Mouse (Mus musculus) heart, embryonic 10.5 days (tissue): Measurements from ENCODE around the gene Gm17359. TPM values are rescaled to one million over a fixed set of nuclear protein-coding genes. Genes with fewer than 3 reads are reported as not detected.

Experiments
- DNase-seq: peaks from one replicate; pipeline ENCODE4 v3.0.0-alpha.2; 2017; ENCODE audit warnings: low spot score
- H3K27ac ChIP-seq: fragments of 300-500 bp; sonication (generic); 2 replicates; pipeline ENCODE4 v1.5.1; 2016; ENCODE audit warnings: mild to moderate bottlenecking
- H3K27me3 ChIP-seq: fragments of 300-500 bp; sonication (generic); 2 replicates; pipeline ENCODE4 v1.6.1; 2016; ENCODE audit warnings: mild to moderate bottlenecking; ENCODE audit not compliant: poor library complexity, insufficient read depth, severe bottlenecking
- H3K36me3 ChIP-seq: fragments of 300-500 bp; sonication (generic); 2 replicates; pipeline ENCODE4 v1.6.1; 2016; ENCODE audit warnings: mild to moderate bottlenecking, moderate library complexity
- H3K4me1 ChIP-seq: fragments of 300-500 bp; sonication (generic); 2 replicates; pipeline ENCODE4 v1.6.1; 2016; ENCODE audit warnings: mild to moderate bottlenecking
- H3K4me3 ChIP-seq: fragments of 300-500 bp; sonication (generic); 2 replicates; pipeline ENCODE4 v1.5.1; 2016; ENCODE audit warnings: mild to moderate bottlenecking, moderate library complexity
- H3K9me3 ChIP-seq: fragments of 300-500 bp; sonication (generic); 2 replicates; pipeline ENCODE4 v1.6.1; 2016; ENCODE audit warnings: mild to moderate bottlenecking, moderate library complexity
- WGBS: fragments of 180-500 bp; shearing (Covaris S2); methylation state at CpG from one replicate; pipeline ENCODE4 v1.1.7; 2016; 5-methylcytosine and 5-hydroxymethylcytosine counted together
- polyA plus RNA-seq: library from polyadenylated mRNA; unstranded; fragments of >200 nt; fragmentation: Nextera tagmentation; extraction: Ambion mirVana; gene quantifications from 2 replicates; pipeline ENCODE4 v1.2.1, GENCODE M21; 2016

Gm17359 gene
- polyA plus RNA-seq, 1 experiment from 2014 or later: not detected

GRCm38 (mm10) chr3:79370385-79370929 is 34.0 kb downstream of the Gm17359 start:
- no peak overlapping the region for H3K4me3 ChIP-seq
- no peaks in the 10 kb centered on the region for H3K27me3 ChIP-seq
- DNase-seq: no peak
- H3K36me3 ChIP-seq: no peaks in the 10 kb centered on the region
- no peak overlapping the region for H3K27ac ChIP-seq
- H3K4me1 ChIP-seq: no peaks in the 10 kb centered on the region
- H3K9me3 ChIP-seq: no peaks in the 10 kb centered on the region
- 77% methylated on average over 4 of the region's 4 CpGs for WGBS

GRCm38 (mm10) chr3:79371506-79372195 is 35.2 kb downstream of the Gm17359 start:
- H3K4me3 ChIP-seq: no peak overlapping the region
- no peak overlapping the region for H3K27ac ChIP-seq
- DNase-seq: no peak
- WGBS: 80% methylated on average over 7 of the region's 7 CpGs
- no peaks in the 10 kb centered on the region for H3K4me1 ChIP-seq
- H3K9me3 ChIP-seq: no peaks in the 10 kb centered on the region
- H3K27me3 ChIP-seq: no peaks in the 10 kb centered on the region
- H3K36me3 ChIP-seq: no peaks in the 10 kb centered on the region

DNA sequence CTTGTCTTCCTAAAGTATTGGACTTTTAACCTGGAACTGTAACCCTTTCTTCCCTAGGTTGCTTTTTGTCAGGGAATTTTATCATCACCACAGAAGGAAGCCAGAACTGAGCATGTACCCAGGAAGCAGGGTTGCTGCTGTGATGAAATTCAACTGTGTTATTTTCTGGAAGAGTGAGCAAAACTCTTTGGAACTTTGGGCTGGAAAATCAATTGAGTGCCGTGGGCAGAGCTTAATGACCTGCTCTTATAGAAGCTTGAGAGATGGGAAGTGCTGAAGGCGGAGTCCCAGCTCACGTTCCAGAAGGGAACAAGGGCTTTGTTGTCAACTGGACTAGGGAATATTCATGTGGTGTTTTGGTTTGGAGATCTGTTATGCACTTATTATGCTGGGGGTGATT is 37.5 kb downstream of the Gm17359 start:
- Histone ChIP-seq H3K9me3 (no peaks in the 10 kb centered on the region), H3K36me3 (no peaks in the 10 kb centered on the region), H3K27ac (no peak overlapping the region), H3K4me3 (no peak overlapping the region), H3K27me3 (no peaks in the 10 kb centered on the region), H3K4me1 (no peaks in the 10 kb centered on the region)
- 70% methylated on average over 3 of the region's 3 CpGs for WGBS
- no peak for DNase-seq

- Histone ChIP-seq H3K36me3 (no peaks in the 10 kb centered on the region), H3K9me3 (no peaks in the 10 kb centered on the region), H3K27ac (no peak overlapping the region), H3K27me3 (no peaks in the 10 kb centered on the region), H3K4me1 (no peaks in the 10 kb centered on the region), H3K4me3 (no peak overlapping the region)
- DNase-seq: no peak
- WGBS: 56% methylated on average over 3 of the region's 3 CpGs
These were observed 41.6 kb downstream of the Gm17359 start for GRCm38 (mm10) chr3:79378086-79378485.

DNA sequence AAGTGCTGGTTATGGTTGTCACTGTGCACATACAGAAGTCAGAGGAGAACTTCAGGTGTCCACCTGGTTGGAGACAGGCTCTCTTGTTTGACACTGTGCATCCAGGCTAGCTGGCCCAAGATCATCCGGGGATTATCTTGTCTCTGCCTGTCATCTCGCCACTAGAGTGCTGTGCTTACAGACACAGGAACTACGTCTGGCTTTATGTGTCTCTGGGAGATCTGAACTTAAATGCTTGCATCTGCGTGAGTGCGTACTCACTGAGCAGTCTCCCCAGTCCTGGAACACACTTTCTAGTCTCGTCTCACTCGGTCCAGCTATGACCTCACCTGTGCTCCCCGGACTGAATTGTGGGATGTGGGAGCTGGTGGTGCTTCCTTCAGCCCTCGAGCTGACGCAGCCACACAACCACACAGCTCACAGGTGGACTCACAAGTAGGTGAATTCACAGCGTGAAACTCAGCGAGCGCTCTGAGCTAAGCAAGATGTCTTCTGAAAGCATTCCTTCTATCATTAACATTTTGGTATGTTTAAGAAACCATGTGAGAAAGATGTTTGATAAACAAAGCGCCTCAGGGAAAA is 42.9 kb downstream of the Gm17359 start:
- no peak overlapping the region for H3K27ac ChIP-seq
- no peaks in the 10 kb centered on the region for H3K27me3 ChIP-seq
- H3K36me3 ChIP-seq: no peaks in the 10 kb centered on the region
- 74% methylated on average over 14 of the region's 14 CpGs for WGBS
- no peaks in the 10 kb centered on the region for H3K4me1 ChIP-seq
- no peaks in the 10 kb centered on the region for H3K9me3 ChIP-seq
- no peak overlapping the region for H3K4me3 ChIP-seq
- no peak for DNase-seq

GRCm38 (mm10) chr3:79379873-79380595 is 43.6 kb downstream of the Gm17359 start:
- no peaks in the 10 kb centered on the region for H3K4me1 ChIP-seq
- H3K4me3 ChIP-seq: no peak overlapping the region
- 76% methylated on average over 6 of the region's 6 CpGs for WGBS
- no peaks in the 10 kb centered on the region for H3K36me3 ChIP-seq
- no peaks in the 10 kb centered on the region for H3K27me3 ChIP-seq
- H3K27ac ChIP-seq: no peak overlapping the region
- H3K9me3 ChIP-seq: no peaks in the 10 kb centered on the region
- no peak for DNase-seq

GRCm38 (mm10) chr3:79381398-79381797 is 44.9 kb downstream of the Gm17359 start:
- DNase-seq: no peak
- Histone ChIP-seq H3K9me3 (no peaks in the 10 kb centered on the region), H3K27me3 (no peaks in the 10 kb centered on the region), H3K4me1 (no peaks in the 10 kb centered on the region), H3K36me3 (no peaks in the 10 kb centered on the region), H3K4me3 (no peak overlapping the region), H3K27ac (no peak overlapping the region)
- WGBS: 52% methylated on average over 4 of the region's 4 CpGs

DNA sequence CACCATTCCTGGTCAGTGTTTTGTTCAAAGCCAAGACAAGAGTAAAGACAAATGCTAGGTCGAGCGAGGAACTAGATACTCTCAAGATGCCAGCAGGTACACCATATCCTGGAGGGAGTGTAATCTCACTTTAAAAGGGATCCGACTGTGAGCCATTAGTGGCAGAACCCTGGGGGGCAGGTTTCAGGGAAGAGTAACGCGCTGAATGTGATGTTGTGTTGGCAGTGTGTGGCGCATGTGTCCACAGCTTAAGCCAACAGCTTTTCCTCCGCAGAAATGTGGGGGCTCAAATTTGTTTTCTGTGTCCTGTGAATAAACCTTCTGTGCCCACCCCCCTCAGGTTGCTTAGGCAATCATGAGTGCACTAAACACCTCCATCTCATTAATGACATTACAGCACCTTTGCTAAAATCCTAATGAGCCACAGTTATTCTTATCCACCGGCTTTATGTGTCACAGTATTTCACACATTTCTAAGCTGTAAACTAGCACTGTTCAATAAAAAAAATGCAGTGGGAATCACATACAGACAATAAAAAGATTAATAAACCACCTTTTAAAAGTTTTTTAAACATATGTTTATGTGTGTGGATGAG is 49.1 kb downstream of the Gm17359 start:
- DNase-seq: no peak
- no peaks in the 10 kb centered on the region for H3K27me3 ChIP-seq
- 16% methylated on average over 8 of the region's 8 CpGs for WGBS
- H3K4me1 ChIP-seq: no peaks in the 10 kb centered on the region
- H3K4me3 ChIP-seq: no peak overlapping the region
- H3K36me3 ChIP-seq: no peaks in the 10 kb centered on the region
- H3K27ac ChIP-seq: no peak overlapping the region
- H3K9me3 ChIP-seq: no peaks in the 10 kb centered on the region

- 73% methylated on average over 4 of the region's 4 CpGs for WGBS
- Histone ChIP-seq H3K4me1 (no peaks in the 10 kb centered on the region), H3K27ac (no peak overlapping the region), H3K9me3 (no peaks in the 10 kb centered on the region), H3K4me3 (no peak overlapping the region), H3K27me3 (no peaks in the 10 kb centered on the region), H3K36me3 (no peaks in the 10 kb centered on the region)
- DNase-seq: no peak
These were observed 52.6 kb downstream of the Gm17359 start for GRCm38 (mm10) chr3:79389081-79389480.

DNA sequence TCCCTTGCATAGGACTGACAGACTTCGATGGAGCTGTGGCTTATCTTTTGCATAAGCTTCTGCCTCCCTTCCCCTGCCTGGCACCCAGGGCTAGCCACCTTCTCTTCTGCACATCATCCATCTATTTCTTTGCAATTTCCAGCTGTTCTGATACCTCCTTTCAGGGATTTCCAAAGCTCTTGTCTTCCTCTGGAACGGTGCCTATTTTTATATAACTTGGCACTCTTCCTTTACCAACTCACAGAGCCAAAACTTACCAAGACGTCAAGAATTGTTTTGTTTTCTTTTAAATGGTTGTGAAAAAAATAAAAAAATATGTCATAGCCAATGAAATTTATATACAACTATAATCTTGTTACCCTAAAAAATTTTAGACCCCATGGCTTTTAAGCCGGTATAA is 64.1 kb downstream of the Gm17359 start:
- DNase-seq: no peak

GRCm38 (mm10) chr3:79402056-79402455 is 65.6 kb downstream of the Gm17359 start:
- Histone ChIP-seq H3K27me3 (no peaks in the 10 kb centered on the region), H3K36me3 (no peaks in the 10 kb centered on the region), H3K27ac (no peak overlapping the region), H3K4me3 (no peak overlapping the region), H3K9me3 (no peaks in the 10 kb centered on the region), H3K4me1 (no peaks in the 10 kb centered on the region)
- DNase-seq: no peak
- 89% methylated on average over 8 of the region's 8 CpGs for WGBS

More for the DNA sequence above, 64.1 kb downstream of the Gm17359 start:
- WGBS: 74% methylated on average over 4 of the region's 4 CpGs
- Histone ChIP-seq H3K27ac (no peak overlapping the region), H3K4me3 (no peak overlapping the region), H3K27me3 (no peaks in the 10 kb centered on the region), H3K36me3 (no peaks in the 10 kb centered on the region), H3K9me3 (no peaks in the 10 kb centered on the region), H3K4me1 (no peaks in the 10 kb centered on the region)

- WGBS: 65% methylated on average over 4 of the region's 4 CpGs
- Histone ChIP-seq H3K4me1 (peaks cover 8% of the 10 kb centered on the region; the same call in 1 of the 2 replicates), H3K9me3 (no peaks in the 10 kb centered on the region), H3K36me3 (no peaks in the 10 kb centered on the region), H3K27ac (no peak overlapping the region), H3K4me3 (no peak overlapping the region), H3K27me3 (no peaks in the 10 kb centered on the region)
- no peak for DNase-seq
These were observed 72.1 kb downstream of the Gm17359 start for GRCm38 (mm10) chr3:79408546-79408945.
